Mouse (Mus musculus) E14TG2a.4 (cell line): Measurements from ENCODE around the gene Kcnn1.
A peak's percentile ranks its signal among the peaks of the same experiment; 100 is the strongest.
"Not testable (repeated sequence)": the region's sequence is repeated elsewhere in the genome, so short reads cannot be mapped to it uniquely, and the experiment has no call there.

Experiments
- H3K27me3 ChIP-seq: 2 replicates; pipeline ENCODE4 v1.6.1; 2014; ENCODE audit warnings: low read length, control low read depth; ENCODE audit not compliant: insufficient read depth
- H3K36me3 ChIP-seq: 2 replicates; pipeline ENCODE4 v1.6.1; 2014; ENCODE audit warnings: low read length, control low read depth; ENCODE audit not compliant: insufficient read depth
- H3K4me1 ChIP-seq: replicated peaks from 2 replicates; pipeline ENCODE4 v1.6.1; 2014; ENCODE audit warnings: low read depth, low read length, control low read depth
- H3K4me3 ChIP-seq: replicated peaks from 2 replicates; pipeline ENCODE4 v1.5.1; 2014; ENCODE audit warnings: mild to moderate bottlenecking, low read length
- H3K9me3 ChIP-seq: 2 replicates; pipeline ENCODE4 v1.6.1; 2014; ENCODE audit warnings: low read length, control low read depth
- CTCF ChIP-seq: conservative IDR thresholded peaks from 2 replicates; pipeline ENCODE4 v1.5.1; 2014; ENCODE audit warnings: low read length
- NANOG ChIP-seq: IDR thresholded peaks from 2 replicates; pipeline ENCODE4 v1.6.1; 2014; ENCODE audit warnings: borderline replicate concordance, low read length, mixed read lengths
- POU5F1 ChIP-seq: IDR thresholded peaks from 2 replicates; pipeline ENCODE4 v1.6.1; 2014; ENCODE audit warnings: low read length, borderline replicate concordance

Kcnn1 gene

DNA sequence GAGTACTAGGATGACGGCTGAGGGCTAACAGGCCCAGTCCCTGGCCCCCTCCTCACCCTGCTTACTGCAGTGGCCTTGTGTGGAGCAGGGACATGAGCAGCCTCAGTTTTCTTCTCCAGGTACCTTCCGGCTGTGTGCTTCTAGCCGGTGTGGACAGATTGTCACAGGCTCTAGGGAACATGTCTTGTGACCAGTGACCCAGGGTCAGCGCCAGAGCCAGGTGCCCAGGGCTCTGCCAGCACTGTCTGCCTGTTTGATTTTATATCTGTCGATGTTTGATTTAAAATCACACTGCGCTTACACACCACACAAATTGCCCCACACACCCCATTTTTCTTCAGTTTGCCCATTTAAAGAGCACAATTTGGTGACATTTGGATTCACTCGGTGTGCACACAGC lies 39.3 kb downstream of the Kcnn1 start:
- H3K4me1 ChIP-seq: peaks cover 44% of the 10 kb centered on the region
- peaks cover 7% of the 10 kb centered on the region; the same call in 1 of the 2 replicates for H3K9me3 ChIP-seq
- H3K27me3 ChIP-seq: peaks cover 3% of the 10 kb centered on the region; the same call in 1 of the 2 replicates
- no peaks in the 10 kb centered on the region for H3K36me3 ChIP-seq
- TF ChIP-seq POU5F1 (no peak), NANOG (no peak), CTCF (no peak)
- no peak overlapping the region for H3K4me3 ChIP-seq

DNA sequence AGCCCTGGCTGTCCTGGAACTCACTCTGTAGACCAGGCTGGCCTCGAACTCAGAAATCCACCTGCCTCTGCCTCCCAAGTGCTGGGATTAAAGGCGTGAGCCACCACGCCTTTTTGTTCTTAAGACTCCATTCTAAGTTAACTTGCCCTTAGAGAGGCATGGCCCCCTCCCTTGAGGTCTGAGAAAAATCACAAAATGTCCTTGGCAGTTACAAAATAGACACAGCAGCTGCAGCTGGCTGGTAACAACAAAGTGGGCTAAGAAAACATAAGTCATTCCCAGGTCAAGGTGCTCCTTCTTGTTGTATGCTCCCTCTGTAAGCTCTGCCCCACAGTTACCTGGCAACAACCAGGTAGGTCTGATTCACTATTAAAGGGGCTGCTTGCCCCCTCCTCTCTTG lies 40.5 kb downstream of the Kcnn1 start:
- not testable (repeated sequence) for H3K9me3 ChIP-seq, H3K36me3 ChIP-seq, H3K4me3 ChIP-seq, H3K27me3 ChIP-seq
- peaks cover 44% of the 10 kb centered on the region for H3K4me1 ChIP-seq

DNA sequence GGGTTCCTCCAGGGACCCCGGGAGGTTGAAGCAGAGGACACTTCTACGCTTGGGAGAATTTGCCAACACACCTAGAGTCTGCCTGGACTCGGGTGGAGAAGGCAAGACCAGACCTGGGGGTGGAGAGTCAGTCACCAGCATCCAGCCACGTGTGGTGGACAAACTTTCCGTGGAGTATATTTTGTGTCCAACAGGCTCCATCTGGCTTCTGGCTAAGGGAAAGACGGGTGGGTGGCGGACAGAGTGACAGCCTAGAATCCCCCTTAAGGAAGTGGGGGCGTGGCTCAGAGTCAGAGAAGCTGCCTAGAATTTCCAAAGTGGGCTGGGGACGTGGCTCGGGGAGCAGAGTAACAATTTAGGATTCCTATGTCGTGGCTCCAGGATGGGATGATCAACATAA lies 41.1 kb downstream of the Kcnn1 start:
- Histone ChIP-seq H3K4me3 (peak overlapping the region; percentile 26; the same call in 1 of the 2 replicates), H3K4me1 (peaks cover 49% of the 10 kb centered on the region)
- TF ChIP-seq POU5F1: no peak
- TF ChIP-seq CTCF: no peak
- TF ChIP-seq NANOG: no peak

DNA sequence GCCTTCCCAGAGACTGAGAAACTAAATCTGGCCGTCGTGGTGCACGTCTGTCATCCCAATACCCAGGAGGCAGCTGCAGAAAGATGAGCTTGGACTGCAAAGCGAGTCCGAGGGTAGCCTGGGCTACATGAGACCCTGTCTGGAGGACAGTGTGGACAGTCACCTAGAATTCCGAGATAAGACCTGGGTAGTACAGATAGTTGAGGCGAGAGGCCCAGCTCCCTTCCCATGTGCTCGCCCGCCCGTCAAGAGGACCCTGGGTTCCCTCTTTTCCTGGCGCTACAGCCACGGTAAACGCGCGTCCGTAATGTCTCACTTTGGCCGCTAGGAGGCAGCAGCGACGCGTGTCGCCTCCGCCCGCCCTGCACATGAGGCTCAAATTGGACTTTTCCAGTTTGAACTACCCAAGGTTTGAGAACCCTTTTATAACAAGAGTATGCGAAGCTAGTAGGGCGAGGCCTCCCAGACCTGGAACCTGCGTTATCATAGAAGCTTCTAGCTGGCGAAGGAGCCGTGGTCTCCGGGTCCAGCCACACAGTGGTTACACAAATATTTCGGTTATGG lies 41.6 kb downstream of the Kcnn1 start:
- H3K4me1 ChIP-seq: peaks cover 54% of the 10 kb centered on the region
- H3K9me3 ChIP-seq: peaks cover under 1% of the 10 kb centered on the region; the same call in 1 of the 2 replicates
- TF ChIP-seq POU5F1 (no peak), CTCF (peak; percentile 82), NANOG (no peak)
- H3K27me3 ChIP-seq: peaks cover 12% of the 10 kb centered on the region
- no peaks in the 10 kb centered on the region for H3K36me3 ChIP-seq
- peak overlapping the region; percentile 26; the same call in 1 of the 2 replicates for H3K4me3 ChIP-seq

More for the DNA sequence above, 41.1 kb downstream of the Kcnn1 start:
- H3K9me3 ChIP-seq: peaks cover 6% of the 10 kb centered on the region; the same call in 1 of the 2 replicates
- H3K27me3 ChIP-seq: peaks cover 7% of the 10 kb centered on the region
- H3K36me3 ChIP-seq: no peaks in the 10 kb centered on the region

DNA sequence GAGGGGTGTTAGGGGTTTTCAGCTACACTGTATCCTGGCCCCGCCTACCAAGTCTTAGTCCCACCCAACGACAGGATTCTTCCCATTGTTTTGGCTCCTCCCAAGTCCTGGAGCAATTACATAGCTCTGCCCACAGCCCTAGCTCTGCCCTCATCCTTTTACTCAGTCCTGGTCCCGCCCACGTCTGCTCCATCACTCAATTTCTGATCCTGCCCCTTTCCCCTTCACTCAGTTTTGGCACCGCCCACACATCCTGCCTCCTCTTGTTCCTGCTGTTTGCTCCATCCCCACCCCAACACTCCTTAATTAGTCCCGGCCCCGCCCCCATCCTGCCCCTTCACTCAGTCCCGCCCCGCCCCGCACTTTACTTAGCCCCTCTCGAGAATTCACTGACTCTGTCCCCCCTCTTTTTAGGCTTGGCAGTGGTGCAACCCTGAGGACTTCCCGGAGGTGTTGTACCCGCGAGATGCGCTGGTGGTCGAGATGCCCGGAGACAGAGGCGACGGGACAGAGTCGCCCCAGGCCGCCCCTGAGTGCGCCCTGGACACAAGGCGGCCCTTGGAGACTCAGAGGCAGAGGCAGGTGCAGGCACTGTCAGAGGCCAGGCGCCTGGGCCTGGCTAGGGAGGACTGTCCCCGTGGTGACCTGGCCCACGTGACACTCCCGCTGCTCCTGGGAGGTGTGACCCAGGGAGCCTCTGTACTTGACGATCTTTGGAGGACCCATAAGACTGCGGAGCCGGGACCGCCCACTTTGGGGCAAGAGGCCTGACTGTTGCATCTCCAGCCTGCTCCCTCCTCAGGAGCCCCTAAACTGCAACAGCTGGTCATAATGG lies 42.7 kb downstream of the Kcnn1 start:
- peak overlapping the region; percentile 77 for H3K4me3 ChIP-seq
- peaks cover 23% of the 10 kb centered on the region for H3K27me3 ChIP-seq
- peaks cover 50% of the 10 kb centered on the region for H3K4me1 ChIP-seq
- no peaks in the 10 kb centered on the region for H3K9me3 ChIP-seq
- TF ChIP-seq POU5F1: no peak
- TF ChIP-seq CTCF: no peak
- no peak for TF ChIP-seq NANOG
- H3K36me3 ChIP-seq: no peaks in the 10 kb centered on the region

DNA sequence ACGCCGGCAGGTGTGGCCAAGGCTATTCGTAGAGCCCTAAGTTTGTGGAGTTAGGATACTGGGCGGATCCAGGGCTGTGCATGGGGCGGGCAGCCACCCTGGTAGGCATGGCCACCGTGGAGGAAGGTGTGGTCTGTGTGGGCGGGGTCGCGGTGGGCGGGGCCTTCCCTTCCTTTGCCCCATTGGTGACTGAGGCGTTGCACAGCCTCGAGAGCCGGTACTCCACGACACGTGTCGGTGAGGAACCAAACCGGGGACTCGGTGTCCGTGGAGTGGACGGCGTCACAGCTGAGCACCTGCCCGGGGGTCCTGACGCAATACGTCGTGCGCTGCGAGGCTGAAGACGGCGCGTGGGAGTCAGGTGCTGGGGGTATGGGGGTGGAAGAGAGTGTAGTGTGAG lies 46.4 kb downstream of the Kcnn1 start:
- Histone ChIP-seq H3K9me3 (no peaks in the 10 kb centered on the region), H3K4me1 (peaks cover 61% of the 10 kb centered on the region), H3K4me3 (peak overlapping the region; percentile 70), H3K36me3 (no peaks in the 10 kb centered on the region), H3K27me3 (peaks cover 44% of the 10 kb centered on the region)
- TF ChIP-seq POU5F1 (no peak), CTCF (no peak), NANOG (no peak)

DNA sequence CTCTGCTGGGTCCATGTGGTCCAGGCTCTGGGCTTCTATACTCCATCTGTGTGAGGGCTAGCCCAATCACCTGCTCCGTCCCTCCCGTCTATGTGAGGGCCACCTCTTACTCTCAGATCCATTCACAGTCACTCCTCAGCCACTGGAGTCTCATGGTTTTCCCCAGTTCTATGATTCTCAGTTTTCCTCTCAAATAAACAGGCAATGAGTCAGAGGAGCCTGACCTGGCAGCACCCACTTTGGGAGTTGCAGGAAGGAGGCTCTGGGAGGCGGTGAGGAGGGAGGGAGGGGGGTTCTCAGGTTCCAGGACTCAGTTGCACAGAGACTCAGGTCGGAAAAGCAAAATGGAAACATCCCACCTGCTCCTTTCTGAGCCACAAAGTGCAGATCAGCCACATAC lies 50.2 kb downstream of the Kcnn1 start:
- no peaks in the 10 kb centered on the region for H3K36me3 ChIP-seq
- no peaks in the 10 kb centered on the region for H3K9me3 ChIP-seq
- peaks cover 66% of the 10 kb centered on the region for H3K4me1 ChIP-seq
- H3K27me3 ChIP-seq: peaks cover 62% of the 10 kb centered on the region
- no peak overlapping the region for H3K4me3 ChIP-seq
- TF ChIP-seq POU5F1 (no peak), NANOG (no peak), CTCF (no peak)

DNA sequence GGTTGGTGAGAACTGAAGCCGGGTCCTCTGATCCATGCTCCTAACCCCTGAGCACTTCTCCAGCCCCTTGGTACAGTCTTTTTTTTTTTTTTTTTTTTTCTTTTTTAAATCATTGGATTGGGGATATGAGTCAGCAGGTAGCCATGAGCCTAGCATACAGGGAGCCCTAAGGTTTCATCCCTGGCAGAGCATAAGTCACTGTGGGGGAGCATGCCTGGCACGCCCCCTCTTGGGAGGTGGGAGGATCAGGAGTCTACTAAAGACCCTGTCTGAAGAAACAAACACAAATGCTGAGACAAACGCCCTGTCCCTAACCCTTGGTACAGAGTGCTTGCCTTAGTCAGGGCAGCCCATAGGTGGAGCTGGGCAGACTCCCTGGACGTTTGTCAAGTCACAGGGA lies 51.0 kb downstream of the Kcnn1 start:
- Histone ChIP-seq H3K4me1 (peaks cover 62% of the 10 kb centered on the region), H3K27me3 (peaks cover 63% of the 10 kb centered on the region), H3K9me3 (no peaks in the 10 kb centered on the region), H3K4me3 (no peak overlapping the region), H3K36me3 (no peaks in the 10 kb centered on the region)
- no peak for TF ChIP-seq NANOG
- no peak for TF ChIP-seq POU5F1
- TF ChIP-seq CTCF: no peak
